Mouse (Mus musculus) heart, embryonic 12.5 days (tissue): ENCODE measurements around the gene Arntl2. TPM values are rescaled to one million over a fixed set of nuclear protein-coding genes. Genes with fewer than 3 reads are reported as not detected.

Source experiments
- ATAC-seq: fragments of 200-750 bp; cut with Nextera tagmentation; 2 replicates; pipeline ENCODE4 v1.8.0; 2017; ENCODE audit warnings: moderate TSS enrichment, moderate library complexity; ENCODE audit not compliant: insufficient number of reproducible peaks, low FRiP score
- H3K27ac ChIP-seq: fragments of 300-500 bp; sonication (generic); 2 replicates; pipeline ENCODE4 v1.5.1; 2016; ENCODE audit warnings: mild to moderate bottlenecking, moderate library complexity; ENCODE audit not compliant: poor library complexity, severe bottlenecking
- H3K27me3 ChIP-seq: fragments of 300-500 bp; sonication (generic); replicated peaks from 2 replicates; pipeline ENCODE4 v1.6.1; 2016; ENCODE audit warnings: mild to moderate bottlenecking, moderate library complexity
- H3K36me3 ChIP-seq: fragments of 300-500 bp; sonication (generic); 2 replicates; pipeline ENCODE4 v1.6.1; 2016; ENCODE audit warnings: mild to moderate bottlenecking, moderate library complexity
- H3K4me1 ChIP-seq: fragments of 300-500 bp; sonication (generic); replicated peaks from 2 replicates; pipeline ENCODE4 v1.6.1; 2016; ENCODE audit warnings: mild to moderate bottlenecking
- H3K4me2 ChIP-seq: fragments of 300-500 bp; sonication (generic); 2 replicates; pipeline ENCODE4 v1.6.1; 2016; ENCODE audit warnings: mild to moderate bottlenecking, moderate library complexity
- H3K4me3 ChIP-seq: fragments of 300-500 bp; sonication (generic); 2 replicates; pipeline ENCODE4 v1.5.1; 2016; ENCODE audit warnings: mild to moderate bottlenecking
- H3K9ac ChIP-seq: fragments of 300-500 bp; sonication (generic); 2 replicates; pipeline ENCODE4 v1.6.1; 2016; ENCODE audit warnings: mild to moderate bottlenecking, moderate library complexity
- H3K9me3 ChIP-seq: fragments of 300-500 bp; sonication (generic); replicated peaks from 2 replicates; pipeline ENCODE4 v1.6.1; 2016; ENCODE audit warnings: mild to moderate bottlenecking, moderate library complexity
- whole genome bisulfite sequencing: fragments of 180-500 bp; shearing (Covaris S2); methylation state at CpG from one replicate; pipeline ENCODE4 v1.1.7; 2016; 5-methylcytosine and 5-hydroxymethylcytosine counted together
- polyA plus RNA-seq: library from polyadenylated mRNA; unstranded; fragments of >200 nt; fragmentation: Nextera tagmentation; extraction: Ambion mirVana; gene quantifications from 2 replicates; pipeline ENCODE4 v1.2.1, GENCODE M21; 2016

Arntl2 gene
- polyA plus RNA-seq, 1 experiment from 2014 or later, result 3.1 TPM

DNA sequence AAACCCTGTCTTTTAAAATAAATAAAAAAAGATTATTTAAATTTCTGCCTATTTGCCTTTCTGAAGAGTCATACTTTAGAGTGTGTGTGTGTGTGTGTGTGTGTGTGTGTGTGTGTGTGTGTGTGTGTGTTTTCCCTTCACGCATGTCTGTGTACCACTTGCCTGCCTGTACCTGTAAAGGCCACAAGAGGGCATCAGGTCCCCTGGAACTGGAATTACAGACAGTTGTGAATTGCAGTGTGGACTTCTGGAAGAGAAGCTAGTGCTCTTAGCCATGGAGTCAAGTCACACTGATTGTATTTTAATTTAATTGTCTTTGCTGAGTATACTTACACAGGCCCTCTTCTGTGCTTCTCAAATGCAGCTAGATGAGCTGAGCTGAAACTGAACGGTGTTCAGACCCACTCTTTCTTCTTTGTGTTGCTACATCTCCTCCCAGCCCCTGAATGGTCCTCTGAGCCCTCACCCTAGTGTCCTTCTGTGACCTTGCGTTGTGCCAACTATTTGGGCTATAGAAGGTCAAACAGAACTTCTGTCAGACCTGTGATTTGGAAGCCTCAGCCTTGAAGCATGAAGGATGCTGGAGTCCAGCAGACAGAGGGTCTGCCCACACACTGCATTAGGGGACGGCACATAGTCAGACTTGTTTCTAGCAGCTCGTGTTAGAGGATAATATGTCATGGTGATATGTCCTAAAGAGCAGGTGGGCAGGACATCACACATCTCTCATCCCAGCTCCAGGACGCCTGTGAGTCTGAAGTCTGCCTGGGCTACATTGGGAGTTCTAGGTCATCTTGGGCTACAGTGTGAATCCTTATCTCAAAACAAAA, 37.8 kb downstream of the Arntl2 start:
- ATAC-seq, result no peak
- Histone ChIP-seq H3K36me3 (peaks cover 8% of the 10 kb centered on the region), H3K27ac (no peak overlapping the region), H3K4me1 (peaks cover 24% of the 10 kb centered on the region), H3K4me2 (no peak overlapping the region), H3K9me3 (no peaks in the 10 kb centered on the region), H3K27me3 (no peaks in the 10 kb centered on the region), H3K9ac (no peak overlapping the region), H3K4me3 (no peak overlapping the region)
- 63% methylated on average over 6 of the region's 6 CpGs for WGBS

- Histone ChIP-seq H3K4me1 (peaks cover 23% of the 10 kb centered on the region), H3K27ac (no peak overlapping the region), H3K36me3 (peaks cover 6% of the 10 kb centered on the region), H3K9me3 (no peaks in the 10 kb centered on the region), H3K9ac (no peak overlapping the region), H3K27me3 (no peaks in the 10 kb centered on the region), H3K4me3 (no peak overlapping the region), H3K4me2 (no peak overlapping the region)
- ATAC-seq, result no peak
- 69% methylated on average over 3 of the region's 3 CpGs for WGBS
Observed at GRCm38 (mm10) chr6:146834342-146834741, 38.5 kb downstream of the Arntl2 start.

DNA sequence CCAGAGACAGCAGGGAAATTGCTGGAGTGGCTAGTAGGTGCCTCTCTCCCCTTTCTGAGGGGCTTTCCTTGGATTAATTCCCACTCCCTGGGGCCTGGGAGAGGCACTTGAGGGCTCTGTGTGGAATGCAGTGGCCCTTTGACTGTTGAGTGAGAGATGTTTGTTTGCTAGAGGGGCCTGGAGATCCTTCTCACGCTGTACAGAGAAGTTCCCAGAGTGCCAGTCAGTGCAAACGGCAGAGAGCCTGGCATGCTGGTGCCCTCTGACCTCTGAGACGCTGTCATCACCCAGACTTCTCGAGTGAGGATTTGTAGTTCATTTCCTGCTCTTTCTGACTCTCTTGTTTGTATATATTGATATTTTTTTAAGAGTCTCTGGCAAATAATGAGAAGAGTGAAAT, 39.9 kb downstream of the Arntl2 start:
- Histone ChIP-seq H3K9me3 (no peaks in the 10 kb centered on the region), H3K36me3 (peaks cover 3% of the 10 kb centered on the region; the same call in 1 of the 2 replicates), H3K27ac (peak overlapping the region; percentile 22; the same call in 1 of the 2 replicates), H3K4me2 (no peak overlapping the region), H3K4me3 (no peak overlapping the region), H3K9ac (no peak overlapping the region), H3K27me3 (no peaks in the 10 kb centered on the region), H3K4me1 (peaks cover 20% of the 10 kb centered on the region)
- no peak for ATAC-seq
- WGBS, result 13% methylated on average over 4 of the region's 4 CpGs

- no peaks in the 10 kb centered on the region for H3K27me3 ChIP-seq
- peaks cover 21% of the 10 kb centered on the region for H3K4me1 ChIP-seq
- no peaks in the 10 kb centered on the region for H3K9me3 ChIP-seq
- H3K36me3 ChIP-seq, result no peaks in the 10 kb centered on the region
- no peak for ATAC-seq
- no peak overlapping the region for H3K27ac ChIP-seq
- WGBS, result 46% methylated on average over 7 of the region's 7 CpGs
- no peak overlapping the region for H3K4me2 ChIP-seq
- H3K9ac ChIP-seq, result no peak overlapping the region
- no peak overlapping the region for H3K4me3 ChIP-seq
Observed at GRCm38 (mm10) chr6:146837316-146837715, 41.5 kb downstream of the Arntl2 start.

GRCm38 (mm10) chr6:146838366-146838765, 42.5 kb downstream of the Arntl2 start:
- peaks cover 30% of the 10 kb centered on the region for H3K4me1 ChIP-seq
- WGBS, result 85% methylated on average over 5 of the region's 5 CpGs
- no peak overlapping the region for H3K4me3 ChIP-seq
- H3K27ac ChIP-seq, result no peak overlapping the region
- H3K4me2 ChIP-seq, result no peak overlapping the region
- H3K9me3 ChIP-seq, result no peaks in the 10 kb centered on the region
- ATAC-seq, result no peak
- H3K27me3 ChIP-seq, result no peaks in the 10 kb centered on the region
- H3K9ac ChIP-seq, result no peak overlapping the region
- no peaks in the 10 kb centered on the region for H3K36me3 ChIP-seq

DNA sequence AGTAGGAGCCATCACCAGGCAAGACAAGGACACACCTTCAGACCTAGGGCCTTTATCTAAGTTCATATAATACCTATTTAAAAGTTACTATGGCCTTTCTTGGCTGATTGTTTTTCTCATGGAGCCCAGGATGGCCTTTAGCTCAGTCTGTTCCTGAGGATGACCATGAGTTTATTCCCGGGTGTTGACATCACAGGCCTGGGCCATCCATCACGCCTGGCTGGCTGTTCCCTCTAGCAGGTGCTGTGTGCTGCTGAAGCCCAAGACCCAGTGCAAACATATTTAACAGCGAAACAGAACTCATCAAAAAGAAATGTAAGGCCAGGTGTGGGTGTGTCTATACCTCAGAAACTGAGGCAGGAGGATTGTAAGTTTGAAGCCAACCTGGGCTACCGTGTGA, 43.0 kb downstream of the Arntl2 start:
- no peak overlapping the region for H3K9ac ChIP-seq
- peaks cover 35% of the 10 kb centered on the region for H3K4me1 ChIP-seq
- H3K4me2 ChIP-seq, result no peak overlapping the region
- no peak for ATAC-seq
- 83% methylated on average over 4 of the region's 4 CpGs for WGBS
- H3K9me3 ChIP-seq, result no peaks in the 10 kb centered on the region
- no peaks in the 10 kb centered on the region for H3K36me3 ChIP-seq
- H3K4me3 ChIP-seq, result no peak overlapping the region
- no peak overlapping the region for H3K27ac ChIP-seq
- no peaks in the 10 kb centered on the region for H3K27me3 ChIP-seq

- H3K36me3 ChIP-seq, result no peaks in the 10 kb centered on the region
- ATAC-seq, result no peak
- no peaks in the 10 kb centered on the region for H3K27me3 ChIP-seq
- no peaks in the 10 kb centered on the region for H3K9me3 ChIP-seq
- H3K4me3 ChIP-seq, result no peak overlapping the region
- 45% methylated on average over 6 of the region's 6 CpGs for WGBS
- H3K27ac ChIP-seq, result no peak overlapping the region; the same call in 1 of the 2 replicates
- H3K9ac ChIP-seq, result no peak overlapping the region
- no peak overlapping the region for H3K4me2 ChIP-seq
- H3K4me1 ChIP-seq, result peaks cover 36% of the 10 kb centered on the region
Observed at GRCm38 (mm10) chr6:146844867-146845266, 49.0 kb downstream of the Arntl2 start.

GRCm38 (mm10) chr6:146845347-146845746, 49.5 kb downstream of the Arntl2 start:
- Histone ChIP-seq H3K27ac (no peak overlapping the region; the same call in 1 of the 2 replicates), H3K27me3 (no peaks in the 10 kb centered on the region), H3K4me2 (no peak overlapping the region), H3K9ac (no peak overlapping the region), H3K4me3 (no peak overlapping the region), H3K9me3 (no peaks in the 10 kb centered on the region), H3K36me3 (no peaks in the 10 kb centered on the region), H3K4me1 (peaks cover 39% of the 10 kb centered on the region)
- WGBS, result 74% methylated on average over 5 of the region's 5 CpGs
- ATAC-seq, result no peak

- peak overlapping the region; percentile 10 for H3K27ac ChIP-seq
- no peaks in the 10 kb centered on the region for H3K9me3 ChIP-seq
- ATAC-seq, result no peak
- H3K4me2 ChIP-seq, result no peak overlapping the region
- no peaks in the 10 kb centered on the region for H3K36me3 ChIP-seq
- H3K9ac ChIP-seq, result no peak overlapping the region
- no peaks in the 10 kb centered on the region for H3K27me3 ChIP-seq
- 44% methylated on average over 15 of the region's 15 CpGs for whole genome bisulfite sequencing
- peaks cover 39% of the 10 kb centered on the region for H3K4me1 ChIP-seq
- H3K4me3 ChIP-seq, result no peak overlapping the region
Observed at GRCm38 (mm10) chr6:146845961-146846750, 50.3 kb downstream of the Arntl2 start.

DNA sequence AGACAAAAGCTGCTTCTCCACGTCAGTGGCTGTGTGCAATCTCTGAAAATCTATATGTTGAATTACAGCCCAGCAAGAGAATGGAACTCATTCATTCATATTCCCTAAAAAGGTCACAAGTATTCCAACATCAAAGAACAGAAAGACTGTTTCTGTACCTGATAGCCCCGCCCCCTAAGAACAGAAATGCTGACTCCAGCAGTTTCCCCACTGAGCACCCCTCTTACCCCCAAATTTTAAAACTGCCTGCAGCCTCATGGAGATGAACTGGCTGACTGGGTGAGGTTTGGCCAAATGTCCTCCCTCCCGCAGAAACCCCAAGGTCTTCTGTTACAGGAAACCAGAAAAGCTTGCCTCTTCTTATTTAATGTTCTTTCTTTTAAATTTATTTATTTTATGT, 51.5 kb downstream of the Arntl2 start:
- Histone ChIP-seq H3K36me3 (no peaks in the 10 kb centered on the region), H3K4me1 (peaks cover 40% of the 10 kb centered on the region), H3K9ac (no peak overlapping the region), H3K27me3 (no peaks in the 10 kb centered on the region), H3K27ac (no peak overlapping the region), H3K9me3 (no peaks in the 10 kb centered on the region), H3K4me2 (no peak overlapping the region), H3K4me3 (no peak overlapping the region)
- 81% methylated on average over 3 of the region's 3 CpGs for WGBS
- ATAC-seq, result no peak

DNA sequence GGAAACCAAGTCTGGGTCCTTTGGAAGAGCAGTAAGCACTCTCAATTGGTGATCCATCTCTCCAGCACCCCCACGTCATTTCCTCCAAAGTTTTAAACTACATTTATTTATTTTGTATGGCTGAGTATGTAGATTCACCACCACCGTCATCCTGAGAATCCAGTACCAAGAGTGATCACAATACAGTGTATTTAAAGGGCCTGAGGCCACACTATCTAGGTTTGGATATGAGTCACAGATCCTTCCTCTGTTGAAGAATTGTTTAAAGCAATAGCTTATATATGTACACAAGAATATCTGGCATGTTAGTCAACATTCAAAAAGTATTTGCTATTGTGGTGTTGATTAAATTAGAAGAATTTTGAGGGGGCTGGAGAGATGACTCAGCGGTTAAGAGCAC, 52.4 kb downstream of the Arntl2 start:
- Histone ChIP-seq H3K4me2 (no peak overlapping the region), H3K4me3 (no peak overlapping the region), H3K9ac (no peak overlapping the region), H3K27me3 (no peaks in the 10 kb centered on the region), H3K9me3 (no peaks in the 10 kb centered on the region), H3K36me3 (no peaks in the 10 kb centered on the region), H3K4me1 (peaks cover 40% of the 10 kb centered on the region), H3K27ac (no peak overlapping the region)
- WGBS, result 81% methylated on average over 3 of the region's 3 CpGs
- no peak for ATAC-seq
